Mouse (Mus musculus) thymus, postnatal 0 days (tissue): ENCODE measurements at regions not wholly inside any gene's neighbourhood (a gene's known extent, or its start where the extent isn't known, plus 50 kb on each side); places are given as distances from the start of the nearest gene placed in this dataset.

Experiments
- DNase-seq: peaks from one replicate; pipeline ENCODE4 v3.0.0-alpha.2; 2015; ENCODE audit warnings: low spot score

DNA sequence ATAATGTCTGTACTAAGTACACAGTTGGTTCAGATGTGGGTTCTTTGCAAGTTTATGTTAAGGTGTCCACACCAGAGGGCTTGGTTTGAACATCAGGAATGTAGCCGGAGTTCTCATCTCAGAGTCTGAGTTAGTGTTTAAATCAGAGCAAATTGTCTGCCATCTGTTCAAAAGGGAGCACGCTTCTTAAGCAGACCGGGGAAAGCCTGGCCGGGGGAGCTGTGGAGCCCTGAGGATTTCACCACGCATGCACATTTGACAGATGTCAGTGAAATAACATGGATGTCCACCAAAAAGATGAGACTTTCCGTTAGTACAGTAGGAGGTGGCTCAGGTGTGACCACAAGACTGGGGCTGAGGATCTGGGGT lies 294.5 kb upstream of the Tle4 start:
- no peak for DNase-seq

DNA sequence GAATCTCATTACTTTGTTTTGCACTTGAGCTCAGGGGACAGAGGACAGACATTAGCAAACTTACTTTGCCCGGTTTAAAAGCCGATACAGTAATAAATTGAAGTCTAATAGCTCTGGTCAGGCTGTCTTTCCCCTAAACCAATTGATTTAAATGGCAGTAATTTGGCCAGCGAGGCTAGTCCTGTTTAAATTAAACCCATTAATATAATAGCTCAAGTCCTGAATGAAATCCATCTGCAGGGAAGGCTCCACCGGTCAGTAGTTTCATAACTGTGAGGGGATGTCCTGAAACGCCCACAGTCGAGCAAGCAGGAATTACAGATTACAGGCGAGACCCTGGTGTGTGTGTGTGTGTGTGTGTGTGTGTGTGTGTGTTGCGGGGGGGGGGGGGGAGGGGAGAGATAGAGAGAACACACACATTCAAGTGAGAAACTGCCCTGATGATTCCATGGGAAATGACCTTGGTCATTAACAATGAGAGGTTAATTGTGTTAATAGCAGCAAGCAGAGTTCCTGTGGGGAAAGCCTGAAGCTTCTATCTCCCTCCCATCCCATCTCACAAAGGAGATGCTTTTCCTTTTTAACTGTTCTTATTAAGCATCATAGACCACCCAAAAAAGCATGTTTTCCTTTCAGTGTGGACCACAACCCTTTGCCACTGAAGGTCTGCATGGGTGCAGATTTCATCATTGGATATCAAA lies 294.0 kb upstream of the Tle4 start:
- DNase-seq, result no peak

DNA sequence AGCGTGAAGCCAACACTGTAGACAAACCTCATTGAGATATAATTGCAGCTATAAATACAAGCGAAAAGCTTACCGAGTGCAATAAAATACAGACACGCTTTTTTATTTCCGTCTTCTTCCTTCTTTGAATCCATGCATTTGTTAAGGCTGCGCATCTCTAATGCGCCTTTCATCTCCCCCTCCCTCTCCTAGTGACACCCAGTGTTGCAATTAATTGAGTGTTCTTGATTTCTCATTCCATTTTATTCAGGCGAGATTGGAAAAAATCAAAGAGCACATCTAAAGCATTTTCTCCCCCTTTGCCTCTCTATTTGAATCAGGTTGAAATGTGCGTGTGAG lies 293.2 kb upstream of the Tle4 start:
- DNase-seq, result no peak

DNA sequence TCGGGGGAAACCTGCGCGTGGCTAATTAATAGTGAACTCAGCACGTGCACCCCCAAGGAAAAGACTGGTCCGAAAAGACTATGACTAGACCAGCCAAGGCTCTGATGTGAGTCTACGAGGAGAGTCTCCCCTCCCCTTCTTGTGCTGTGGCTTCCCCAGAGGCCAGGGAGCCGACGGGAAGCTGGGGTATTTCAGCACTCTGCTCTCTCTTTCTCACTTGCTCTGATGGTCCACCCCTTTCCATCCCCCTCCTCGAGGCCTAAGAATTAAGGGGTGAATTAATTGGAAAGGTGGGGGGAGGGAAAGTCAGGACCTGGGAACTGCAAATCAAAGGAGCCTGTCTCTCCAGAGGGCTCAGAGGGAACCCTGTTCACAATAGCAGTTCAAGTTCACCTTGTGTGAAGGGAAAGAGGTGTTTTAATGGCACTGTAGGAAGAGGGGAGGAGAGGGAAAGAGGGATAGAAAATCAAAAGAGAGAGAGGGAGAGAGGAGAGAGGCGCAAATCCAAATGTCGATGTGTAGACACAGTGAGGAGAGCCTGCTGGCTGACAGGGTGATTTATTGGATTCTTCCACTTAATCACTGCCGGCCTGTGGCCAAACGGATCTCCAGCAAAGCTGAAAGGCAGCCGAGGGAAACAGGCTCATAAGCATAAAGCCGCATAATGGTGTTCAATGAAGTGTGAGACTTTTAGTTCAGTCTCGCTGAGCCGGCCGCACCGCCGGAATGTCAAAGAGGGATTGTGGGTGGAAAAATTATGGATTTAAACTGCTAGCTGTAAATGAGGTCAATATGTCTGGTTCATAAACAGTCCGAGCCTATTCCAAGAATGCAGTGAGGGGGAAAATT lies 292.6 kb upstream of the Tle4 start:
- no peak for DNase-seq

DNA sequence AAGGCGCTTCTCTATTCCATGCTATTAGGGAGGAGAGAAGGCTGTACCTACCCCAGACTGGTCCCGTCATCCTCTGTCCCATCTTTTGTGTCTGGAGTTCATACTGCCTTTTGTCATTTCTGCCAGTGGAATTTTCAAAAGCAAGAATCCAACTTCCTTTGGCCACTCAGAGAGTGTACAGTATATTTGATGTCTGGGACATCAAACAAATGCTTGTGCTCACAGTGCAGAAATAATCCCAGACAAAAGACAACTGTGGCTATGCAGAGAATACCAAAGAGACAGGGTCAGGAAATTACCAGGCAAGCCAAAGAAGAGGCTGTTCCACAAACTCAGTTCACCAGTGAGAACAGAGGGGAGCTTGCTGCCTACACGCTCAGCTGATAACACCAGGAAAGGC lies 291.9 kb upstream of the Tle4 start:
- no peak for DNase-seq

DNA sequence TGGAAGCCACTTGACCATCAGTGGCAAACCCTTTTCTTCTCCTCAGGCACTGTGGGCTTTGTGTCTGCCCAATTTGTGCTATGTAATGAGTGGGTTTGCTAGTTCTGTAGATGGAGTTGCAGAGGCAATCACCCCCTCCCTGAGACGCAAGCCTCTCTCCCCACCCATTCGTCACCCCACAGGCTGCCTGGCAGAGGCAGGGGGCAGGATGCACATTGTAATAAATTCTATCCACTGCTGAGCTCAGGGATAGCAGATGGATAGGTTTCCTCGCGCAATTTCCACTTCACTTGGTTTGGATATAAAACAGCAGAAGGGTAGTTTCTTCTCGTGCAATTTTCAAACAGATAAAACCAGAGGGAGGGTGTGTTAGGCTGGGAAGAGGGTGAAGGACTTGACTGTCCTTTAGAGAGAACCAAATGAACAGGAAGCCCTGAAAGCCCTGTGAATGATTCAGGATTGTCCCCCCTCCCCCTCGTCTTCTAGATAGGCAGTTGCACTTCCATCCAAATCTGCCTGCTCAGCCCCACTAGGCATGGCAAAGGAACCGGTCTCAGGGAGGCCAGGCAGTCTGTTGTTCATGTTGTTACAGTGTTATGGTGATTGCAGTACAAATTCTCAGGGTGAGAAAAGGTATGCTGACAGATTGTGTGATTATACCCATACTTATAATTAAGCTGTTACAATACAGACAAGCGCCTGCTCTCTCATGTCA lies 286.0 kb upstream of the Tle4 start:
- DNase-seq, result no peak

DNA sequence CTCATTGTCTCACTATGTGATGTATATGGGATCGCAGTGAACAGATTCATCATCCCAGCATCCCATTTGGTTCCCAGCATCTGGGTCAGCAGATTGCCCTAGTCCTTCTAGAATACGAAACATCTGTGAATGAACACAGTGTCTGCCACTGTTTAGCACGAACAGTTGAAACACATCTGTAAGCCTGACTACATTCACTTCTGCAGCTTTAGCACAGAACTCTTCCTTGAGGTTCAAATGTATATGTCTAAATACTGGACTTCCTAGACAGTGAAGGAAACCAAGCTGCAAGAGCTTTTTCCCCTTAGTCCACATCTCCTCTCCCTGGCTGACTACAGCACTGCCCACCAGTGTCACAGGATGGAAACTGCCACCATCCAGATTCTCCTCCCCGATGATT lies 283.0 kb upstream of the Tle4 start:
- DNase-seq, result no peak

DNA sequence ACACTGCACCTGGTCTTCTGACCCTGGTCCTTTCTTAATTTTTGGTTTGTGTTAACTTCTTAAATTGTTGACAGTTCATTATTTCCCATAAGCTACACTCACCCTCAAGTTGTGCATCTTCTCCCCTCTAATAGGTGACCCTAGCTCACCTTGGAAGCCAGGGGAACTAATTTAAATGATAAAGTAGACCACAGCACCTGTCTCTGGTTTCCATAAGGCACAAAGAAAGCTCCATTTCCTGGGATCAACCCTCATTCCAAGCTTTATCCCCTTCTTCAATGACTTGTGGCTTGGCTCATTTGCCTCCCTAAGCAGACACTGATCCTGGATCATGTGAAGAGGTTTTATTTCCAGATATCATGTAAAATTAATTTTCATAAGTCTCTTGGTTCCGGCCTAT lies 276.1 kb upstream of the Tle4 start:
- no peak for DNase-seq

DNA sequence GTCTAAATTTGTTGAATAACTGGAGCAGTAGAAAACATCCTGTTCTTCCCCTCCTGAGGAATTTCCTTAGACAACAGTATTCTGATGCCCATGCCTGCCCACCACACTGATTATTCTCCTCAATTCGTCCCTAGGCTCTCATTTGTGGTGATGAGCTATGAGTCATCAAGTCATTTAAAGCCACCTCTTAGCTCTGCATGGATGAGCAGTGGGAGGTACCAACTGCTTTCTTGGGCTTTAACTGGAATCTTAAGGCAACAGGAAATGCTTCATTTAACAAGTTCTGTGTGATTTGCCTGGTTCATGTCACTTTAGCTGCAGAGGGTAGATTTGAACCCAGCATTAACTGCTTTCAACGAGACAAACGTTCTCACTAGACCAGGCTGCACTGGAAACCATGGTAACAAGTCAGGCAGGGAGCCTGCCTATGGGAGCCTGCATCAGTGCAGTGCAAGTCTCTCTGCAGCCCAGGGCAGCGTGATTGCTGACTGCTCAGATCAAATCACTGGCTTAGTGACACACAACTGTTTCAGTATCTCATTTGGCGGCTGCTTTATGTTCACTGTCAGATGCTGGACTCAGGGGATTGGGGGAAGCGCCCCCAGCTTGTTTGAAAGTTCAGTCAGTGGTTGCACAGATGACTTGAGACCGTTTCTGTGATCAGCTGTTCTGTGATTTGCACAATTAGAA lies 273.5 kb upstream of the Tle4 start:
- DNase-seq, result no peak

DNA sequence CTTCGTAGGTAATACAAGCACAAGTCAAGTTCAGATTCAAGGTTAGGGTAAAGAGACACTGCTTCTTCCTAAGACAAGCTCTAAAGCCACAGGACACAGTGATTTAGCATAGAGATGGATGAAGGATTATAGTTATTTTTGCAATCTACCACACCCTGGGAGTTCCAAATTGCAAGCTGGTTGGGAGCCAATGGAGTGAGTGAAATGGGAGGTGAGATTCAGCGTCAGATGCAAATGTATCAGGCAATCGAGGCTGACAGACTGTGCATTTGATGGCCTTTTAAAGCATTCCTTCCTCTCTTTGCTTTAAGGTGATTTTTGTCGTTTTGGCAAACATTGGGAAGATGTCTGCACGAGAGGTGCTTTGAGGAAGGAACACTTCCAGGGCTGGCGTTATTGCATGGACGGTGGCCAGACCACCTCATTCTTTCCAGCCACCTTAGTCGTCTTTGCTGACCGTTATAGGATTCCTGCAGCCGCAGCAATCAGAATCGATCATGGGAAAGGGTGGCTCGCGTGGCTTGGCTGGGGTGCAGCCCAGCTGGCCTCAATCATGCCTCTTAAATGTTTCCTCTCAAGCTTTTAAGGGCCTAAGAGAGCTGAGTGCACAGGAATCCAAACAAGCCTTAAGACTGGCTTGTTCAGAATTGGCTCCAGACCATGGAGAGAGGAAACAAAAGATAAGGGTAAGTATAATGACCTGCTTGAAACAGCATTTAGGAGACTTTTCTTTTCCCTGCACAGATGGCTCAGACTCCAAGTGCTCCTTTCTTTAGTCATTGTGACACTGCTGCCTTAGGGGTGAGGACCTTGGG lies 265.0 kb upstream of the Tle4 start:
- DNase-seq, result no peak

DNA sequence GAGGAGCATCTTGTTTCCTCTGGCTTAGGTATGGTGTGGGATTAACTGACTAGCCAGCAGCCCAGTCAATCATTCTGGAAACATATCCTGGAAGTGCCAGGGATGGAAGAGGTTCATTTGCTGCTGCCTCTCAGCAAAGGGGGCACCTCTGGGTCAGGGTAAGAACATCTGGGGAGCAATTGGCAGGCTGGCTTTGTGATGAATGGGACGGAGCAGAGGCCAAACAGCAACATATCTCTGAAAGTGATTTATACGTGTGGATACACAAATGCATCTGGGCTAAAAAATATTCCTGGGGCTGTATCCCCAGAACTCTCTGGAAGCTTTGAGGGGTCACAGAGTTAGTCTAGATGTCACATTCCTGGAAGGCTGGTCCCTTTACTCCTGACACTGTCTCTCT lies 257.2 kb upstream of the Tle4 start:
- no peak for DNase-seq

DNA sequence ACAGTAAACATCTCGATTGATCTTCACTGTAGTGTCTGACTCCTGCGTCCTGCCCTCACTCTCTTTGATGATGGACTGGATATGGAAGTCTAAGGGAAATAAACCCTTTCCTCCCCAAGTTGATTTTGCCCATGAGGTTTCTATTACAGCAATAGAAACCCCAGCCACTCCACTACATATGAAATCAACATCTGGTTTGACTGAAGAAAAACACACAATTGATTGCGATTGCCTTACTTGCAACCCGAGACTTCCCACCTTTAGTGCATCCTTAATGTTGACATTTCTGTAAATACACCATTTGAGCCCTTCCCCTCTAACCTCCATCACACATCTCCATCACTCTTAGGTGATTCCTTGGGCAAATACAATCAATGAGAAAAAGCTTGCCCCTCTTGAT lies 255.6 kb upstream of the Tle4 start:
- no peak for DNase-seq

DNA sequence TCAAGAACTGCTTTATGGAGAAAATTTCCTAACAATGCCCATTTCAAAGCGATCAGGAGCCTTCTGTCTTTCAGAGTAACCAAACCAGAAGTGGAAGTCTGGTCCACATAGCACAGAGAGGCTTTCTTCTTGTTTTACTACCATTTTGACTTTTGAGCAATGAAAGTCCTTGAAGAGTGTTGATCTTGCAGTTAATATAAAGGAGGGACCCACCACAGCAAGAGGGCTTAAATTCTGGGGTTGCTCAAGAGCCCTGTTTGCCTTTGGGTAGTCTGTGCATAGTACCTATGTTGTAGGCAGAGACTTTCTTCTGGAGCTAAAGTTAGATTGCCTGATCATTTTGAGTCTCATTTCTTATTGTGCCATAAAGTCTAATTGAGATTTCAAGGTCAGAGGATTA lies 251.7 kb upstream of the Tle4 start:
- no peak for DNase-seq

DNA sequence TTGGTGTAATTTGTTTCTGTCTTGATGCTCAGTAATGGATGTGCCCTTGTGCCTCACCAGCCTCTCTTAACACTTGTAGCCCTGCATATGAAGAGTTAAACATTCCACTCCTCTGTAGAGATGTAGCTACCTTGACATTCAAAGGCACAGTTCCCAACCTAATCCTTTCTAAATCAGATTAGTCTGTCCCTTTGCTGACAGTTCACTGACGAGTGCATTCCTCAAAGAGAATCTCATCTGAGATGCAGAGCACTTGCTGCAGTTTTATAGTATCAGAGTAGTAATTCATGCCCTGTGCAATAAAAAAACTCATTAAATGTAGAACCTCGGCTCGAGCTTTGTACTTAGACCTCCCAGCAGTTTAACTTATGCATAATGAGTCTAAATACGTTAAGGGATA lies 249.3 kb upstream of the Tle4 start:
- DNase-seq, result no peak

DNA sequence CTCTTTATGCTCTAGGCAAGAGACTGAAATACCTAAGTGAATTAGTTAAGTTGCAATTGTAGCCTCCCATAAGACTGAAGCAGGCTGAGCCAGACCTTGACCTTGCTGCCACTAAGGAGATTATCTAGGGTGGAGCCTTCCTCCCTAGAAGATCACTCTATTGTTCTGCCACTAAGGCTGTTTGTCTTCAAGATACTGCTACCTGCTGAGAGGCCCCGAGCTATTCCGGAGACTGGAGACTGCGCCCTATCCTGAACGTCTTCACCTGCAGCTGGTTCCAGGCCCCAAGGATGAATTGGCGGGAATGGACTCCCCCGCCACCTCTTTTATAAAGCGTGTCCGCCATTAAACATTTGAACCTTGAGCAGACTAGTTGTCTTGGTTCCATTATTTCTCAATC lies 237.8 kb upstream of the Tle4 start:
- DNase-seq, result no peak

DNA sequence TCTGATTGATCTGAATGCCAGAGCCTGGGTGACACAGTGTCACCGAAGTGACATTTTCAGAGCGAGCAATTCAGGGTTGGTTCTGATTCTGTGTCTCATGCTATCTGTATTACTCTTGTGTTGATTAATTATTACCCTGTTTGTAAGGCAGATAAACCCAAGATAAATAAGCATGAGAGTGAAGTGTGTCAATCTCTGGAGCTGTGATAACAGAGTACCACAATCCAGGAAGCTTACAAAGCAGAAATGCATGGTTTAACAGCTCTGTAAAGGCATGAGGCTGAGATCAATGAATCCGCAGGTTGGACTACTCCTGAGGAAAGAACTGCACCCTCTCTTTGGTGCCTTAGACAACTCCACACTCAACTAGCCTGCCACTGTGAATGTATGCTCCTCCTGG lies 218.5 kb upstream of the Tle4 start:
- no peak for DNase-seq

DNA sequence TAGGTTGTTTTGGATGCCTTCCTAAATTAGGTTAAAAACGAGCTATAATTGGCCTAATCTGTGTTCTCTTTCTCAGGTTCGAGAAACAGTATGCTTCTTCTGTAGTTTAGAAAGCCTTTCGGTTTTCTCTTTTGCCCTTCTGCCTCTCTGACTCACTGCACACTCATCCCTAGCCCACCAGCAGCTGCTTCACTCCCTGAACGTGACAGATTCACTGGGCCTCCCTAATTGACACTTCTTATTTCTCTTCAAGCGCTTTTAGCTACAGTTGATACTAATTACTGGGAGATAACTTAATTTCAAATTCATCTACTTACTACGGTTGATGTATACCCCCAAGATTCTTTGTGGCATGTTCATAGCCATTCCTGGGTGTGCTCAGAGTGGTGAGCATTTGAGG lies 208.9 kb upstream of the Tle4 start:
- no peak for DNase-seq

DNA sequence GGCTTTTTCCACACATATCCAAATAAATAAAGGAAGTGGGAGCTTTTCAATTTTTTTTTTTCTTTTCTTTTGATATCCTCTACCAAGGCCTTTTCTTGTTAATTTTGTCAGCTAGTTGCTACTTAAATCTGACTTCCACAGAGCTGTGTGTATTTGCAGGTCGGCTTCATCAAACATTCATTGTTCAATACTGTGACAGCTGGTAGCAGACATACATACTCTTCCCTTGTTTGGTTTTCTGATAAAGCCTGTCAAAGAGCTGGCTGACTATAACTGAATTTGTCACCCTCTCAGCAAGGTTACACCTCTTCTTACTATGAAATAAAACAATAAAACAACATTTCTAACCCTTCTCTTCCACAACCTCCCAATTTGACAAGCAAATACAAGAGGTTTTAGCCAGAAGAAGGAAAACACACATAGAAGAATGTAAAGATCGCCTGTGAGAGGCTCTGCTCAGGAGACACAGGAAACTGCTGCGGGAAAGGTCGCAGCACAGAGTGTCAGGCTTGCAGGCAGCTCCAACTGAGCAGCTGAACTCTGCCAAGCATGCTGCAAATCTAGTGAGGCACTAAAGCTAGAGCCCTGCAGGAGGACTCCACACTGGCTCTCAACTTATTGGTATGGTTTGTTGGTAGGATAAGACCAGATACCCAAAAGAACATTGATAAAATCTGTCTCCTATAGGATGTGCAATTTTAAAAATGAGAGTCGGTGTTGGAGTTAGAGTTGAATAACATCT lies 205.2 kb upstream of the Tle4 start:
- no peak for DNase-seq

DNA sequence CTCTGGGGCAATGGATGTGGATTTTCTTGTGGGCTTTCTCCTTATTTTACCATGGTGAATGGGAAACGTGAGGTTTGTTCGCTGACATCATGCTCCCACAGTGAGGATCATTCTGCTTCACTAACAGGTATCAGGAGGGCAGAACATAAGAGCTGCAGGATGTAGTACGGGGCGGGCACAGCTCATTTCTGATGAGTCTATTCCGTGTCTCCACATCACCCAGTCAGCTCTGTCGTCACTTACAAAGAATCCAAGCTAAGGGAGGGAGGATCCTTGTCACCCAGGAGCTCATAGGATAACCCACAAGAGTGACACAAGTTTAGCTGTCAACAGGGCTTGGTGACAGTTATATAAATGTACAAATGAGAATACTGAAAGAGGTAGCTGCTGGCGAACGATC lies 203.8 kb upstream of the Tle4 start:
- DNase-seq, result no peak

DNA sequence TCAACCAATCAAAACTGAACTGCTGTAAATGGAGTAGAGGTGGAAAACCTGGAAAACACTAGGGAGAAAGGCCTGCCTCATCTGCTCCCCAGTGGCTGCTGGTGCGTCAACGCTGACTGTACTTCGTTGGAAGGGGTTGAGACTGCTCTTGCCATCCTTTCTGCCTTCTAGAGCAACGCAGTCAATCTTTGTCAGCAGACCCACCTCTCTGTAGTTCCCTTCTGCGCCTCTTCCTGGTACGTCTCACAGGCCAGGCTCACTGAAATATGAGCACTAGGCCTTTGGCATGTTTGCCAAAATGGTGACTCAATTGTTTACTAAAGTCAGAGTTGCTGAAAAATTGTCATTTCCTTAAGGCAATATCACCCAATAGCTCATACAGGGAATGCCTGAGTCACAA lies 201.2 kb upstream of the Tle4 start:
- DNase-seq, result no peak

DNA sequence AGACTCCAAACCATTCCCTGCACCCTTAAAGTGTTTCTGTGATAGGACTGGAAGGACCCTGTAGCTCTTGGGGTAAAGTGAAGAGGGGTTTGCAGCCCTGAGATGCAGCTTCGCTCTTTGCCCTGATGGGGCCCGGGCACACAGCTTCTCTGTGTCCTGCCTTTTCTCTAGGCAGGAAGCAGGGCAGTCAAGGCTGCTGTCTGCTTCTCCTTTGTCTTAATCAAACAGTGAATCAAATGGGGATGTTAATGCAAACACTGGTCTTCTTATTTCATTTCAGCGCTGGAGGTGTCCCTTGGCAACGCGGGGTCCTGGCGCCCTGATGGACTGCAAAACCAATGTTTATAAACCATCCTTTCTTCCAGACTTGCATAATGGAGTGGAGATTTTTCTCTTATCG lies 200.6 kb upstream of the Tle4 start:
- DNase-seq, result no peak
